Mouse (Mus musculus): Measurements from ENCODE around the gene Gm40193. TPM values are rescaled to one million over a fixed set of nuclear protein-coding genes. Genes with fewer than 3 reads are reported as not detected.

Gene Gm40193
- polyA plus RNA-seq, 1 experiment from 2014 or later, result not detected

GRCm38 (mm10) chr11:70489684-70490083 is 43.1 kb downstream of the Gm40193 start:
- Histone ChIP-seq H3K9me3 (ENCODE audit: low read length) (no peaks in the 10 kb centered on the region), H3K27ac (ENCODE audit: low read depth) (no peak overlapping the region), H3K4me2 (ENCODE audit: low read depth, low read length) (no peak overlapping the region), H3K27me3 (ENCODE audit: insufficient read depth, low read length) (no peaks in the 10 kb centered on the region), H3K4me1 (ENCODE audit: insufficient read depth) (no peaks in the 10 kb centered on the region), H3K9ac (replicated peaks) (no peak overlapping the region), H3K36me3 (replicated peaks; ENCODE audit: insufficient read depth, low read length) (no peaks in the 10 kb centered on the region), H3K4me3 (ENCODE audit: low read depth, low read length) (no peak overlapping the region)
- DNase-seq (no peak), ATAC-seq (peak; percentile 51; the same call in 1 of the 2 replicates)
- WGBS (ENCODE audit: insufficient replicate concordance), result 25% methylated on average over 6 of the region's 6 CpGs
- TF ChIP-seq EP300 (IDR thresholded peaks at IDR 0.05; ENCODE audit: low read depth) (no peak), CTCF (IDR thresholded peaks at IDR 0.05; ENCODE audit: low read depth) (no peak)

GRCm38 (mm10) chr11:70489138-70489537 is 43.6 kb downstream of the Gm40193 start:
- H3K9ac ChIP-seq (replicated peaks), result no peak overlapping the region
- peak overlapping the region; percentile 67; the same call in 1 of the 2 replicates for H3K27ac ChIP-seq (ENCODE audit: low read depth)
- no peaks in the 10 kb centered on the region for H3K36me3 ChIP-seq (replicated peaks; ENCODE audit: insufficient read depth, low read length)
- TF ChIP-seq CTCF (IDR thresholded peaks at IDR 0.05; ENCODE audit: low read depth) (no peak), EP300 (IDR thresholded peaks at IDR 0.05; ENCODE audit: low read depth) (no peak)
- DNase-seq (no peak), ATAC-seq (no peak)
- H3K4me2 ChIP-seq (ENCODE audit: low read depth, low read length), result no peak overlapping the region
- H3K9me3 ChIP-seq (ENCODE audit: low read length), result no peaks in the 10 kb centered on the region
- no peaks in the 10 kb centered on the region for H3K27me3 ChIP-seq (ENCODE audit: insufficient read depth, low read length)
- H3K4me3 ChIP-seq (ENCODE audit: low read depth, low read length), result no peak overlapping the region
- H3K4me1 ChIP-seq (ENCODE audit: insufficient read depth), result no peaks in the 10 kb centered on the region
- WGBS (ENCODE audit: insufficient replicate concordance), result 72% methylated on average over 3 of the region's 3 CpGs

DNA sequence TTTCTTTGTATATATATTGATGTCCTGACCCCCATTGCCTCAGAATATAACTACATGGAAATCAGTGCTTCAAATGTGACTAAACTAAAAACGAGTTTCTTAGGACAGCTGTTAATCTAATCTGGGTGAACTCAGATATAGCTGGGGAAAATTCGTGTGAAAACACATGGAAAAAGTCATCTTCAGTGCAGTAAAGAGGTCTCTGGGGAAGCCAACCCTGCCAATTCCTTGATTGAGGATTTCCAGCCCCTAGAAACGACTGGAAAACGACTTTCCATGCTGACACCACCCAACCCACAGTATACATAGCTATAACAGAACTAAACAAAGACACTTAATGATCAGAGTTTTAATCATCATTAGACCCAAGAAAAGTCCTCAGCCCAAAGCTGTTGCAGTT is 44.9 kb downstream of the Gm40193 start:
- Histone ChIP-seq H3K4me2 (ENCODE audit: low read depth, low read length) (no peak overlapping the region), H3K4me1 (ENCODE audit: insufficient read depth) (no peaks in the 10 kb centered on the region), H3K27me3 (ENCODE audit: insufficient read depth, low read length) (no peaks in the 10 kb centered on the region), H3K36me3 (replicated peaks; ENCODE audit: insufficient read depth, low read length) (no peaks in the 10 kb centered on the region), H3K4me3 (ENCODE audit: low read depth, low read length) (no peak overlapping the region), H3K9me3 (ENCODE audit: low read length) (no peaks in the 10 kb centered on the region), H3K27ac (ENCODE audit: low read depth) (no peak overlapping the region), H3K9ac (replicated peaks) (no peak overlapping the region)
- TF ChIP-seq CTCF (IDR thresholded peaks at IDR 0.05; ENCODE audit: low read depth), result no peak
- TF ChIP-seq EP300 (IDR thresholded peaks at IDR 0.05; ENCODE audit: low read depth), result no peak
- no peak for ATAC-seq
- DNase-seq, result no peak
- 42% methylated on average over 4 of the region's 4 CpGs for WGBS (ENCODE audit: insufficient replicate concordance)

DNA sequence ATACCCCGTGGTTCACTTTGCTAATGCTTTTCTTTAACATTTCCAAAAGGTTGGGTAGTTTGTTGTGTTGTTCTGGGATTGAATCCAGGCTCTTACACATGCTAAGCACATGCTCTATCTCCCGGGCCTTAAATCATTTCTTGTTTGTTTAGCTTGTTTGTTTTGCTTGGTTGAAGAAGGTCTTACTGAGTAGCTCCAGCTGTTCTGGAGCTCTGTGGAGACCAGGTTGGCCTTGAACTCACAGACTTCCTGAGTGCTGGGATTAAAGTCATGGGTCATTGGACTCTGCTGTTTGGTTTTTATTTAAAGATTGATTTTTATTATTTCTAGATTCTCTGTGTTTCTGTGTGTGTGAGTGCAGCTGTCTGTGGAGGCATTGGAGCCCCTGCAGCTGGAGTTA is 47.2 kb downstream of the Gm40193 start:
- ATAC-seq (no peak), DNase-seq (no peak)
- H3K4me2 ChIP-seq (ENCODE audit: low read depth, low read length), result no peak overlapping the region
- H3K4me3 ChIP-seq (ENCODE audit: low read depth, low read length), result no peak overlapping the region
- H3K36me3 ChIP-seq (replicated peaks; ENCODE audit: insufficient read depth, low read length), result no peaks in the 10 kb centered on the region
- 48% methylated on average over 2 of the region's 2 CpGs for WGBS (ENCODE audit: insufficient replicate concordance)
- H3K27me3 ChIP-seq (ENCODE audit: insufficient read depth, low read length), result no peaks in the 10 kb centered on the region
- H3K9me3 ChIP-seq (ENCODE audit: low read length), result no peaks in the 10 kb centered on the region
- no peak overlapping the region for H3K9ac ChIP-seq (replicated peaks)
- H3K4me1 ChIP-seq (ENCODE audit: insufficient read depth), result no peaks in the 10 kb centered on the region
- no peak overlapping the region for H3K27ac ChIP-seq (ENCODE audit: low read depth)
- no peak for TF ChIP-seq CTCF (IDR thresholded peaks at IDR 0.05; ENCODE audit: low read depth)
- no peak for TF ChIP-seq EP300 (IDR thresholded peaks at IDR 0.05; ENCODE audit: low read depth)

Other genes with a start within 250 kb of the Gm40193 start
- 0.08 TPM in 1 of 2 replicates, not detected in the other for gene Alox12e, start 210.3 kb downstream of the Gm40193 start, polyA plus RNA-seq (2015; fragmentation: Nextera tagmentation; extraction: Ambion mirVana)
- gene Alox15, start 180.9 kb downstream of the Gm40193 start, polyA plus RNA-seq (2015; fragmentation: Nextera tagmentation; extraction: Ambion mirVana), result 0.49 and 0.56 TPM in 2 replicates
- 6.1 and 6.4 TPM in 2 replicates for gene Pelp1, start 122.9 kb downstream of the Gm40193 start, polyA plus RNA-seq (2015; fragmentation: Nextera tagmentation; extraction: Ambion mirVana)
- gene Arrb2, start 100.3 kb downstream of the Gm40193 start, polyA plus RNA-seq (2015; fragmentation: Nextera tagmentation; extraction: Ambion mirVana), result 20.0 and 21.8 TPM in 2 replicates
- 14.3 and 15.1 TPM in 2 replicates for gene Med11, start 81.0 kb downstream of the Gm40193 start, polyA plus RNA-seq (2015; fragmentation: Nextera tagmentation; extraction: Ambion mirVana)
- 0.59 and 0.70 TPM in 2 replicates for gene Zmynd15, start 73.5 kb downstream of the Gm40193 start, polyA plus RNA-seq (2015; fragmentation: Nextera tagmentation; extraction: Ambion mirVana)
- 9.2 and 9.4 TPM in 2 replicates for gene Cxcl16, start 73.0 kb downstream of the Gm40193 start, polyA plus RNA-seq (2015; fragmentation: Nextera tagmentation; extraction: Ambion mirVana)
- gene Tm4sf5, start 27.7 kb downstream of the Gm40193 start, polyA plus RNA-seq (2015; fragmentation: Nextera tagmentation; extraction: Ambion mirVana), result 1.7 and 2.8 TPM in 2 replicates
- gene Vmo1, start 18.3 kb downstream of the Gm40193 start, polyA plus RNA-seq (2015; fragmentation: Nextera tagmentation; extraction: Ambion mirVana), result 1.0 and 1.4 TPM in 2 replicates
- gene Gltpd2, start 13.7 kb downstream of the Gm40193 start, polyA plus RNA-seq (2015; fragmentation: Nextera tagmentation; extraction: Ambion mirVana), result 28.0 and 30.8 TPM in 2 replicates
- gene Psmb6, start 7.6 kb downstream of the Gm40193 start, polyA plus RNA-seq (2015; fragmentation: Nextera tagmentation; extraction: Ambion mirVana), result 317 and 325 TPM in 2 replicates
- gene Pld2, start 7.1 kb upstream of the Gm40193 start, polyA plus RNA-seq (2015; fragmentation: Nextera tagmentation; extraction: Ambion mirVana), result 1.6 and 1.8 TPM in 2 replicates
- 3.7 and 3.9 TPM in 2 replicates for gene Mink1, start 29.9 kb upstream of the Gm40193 start, polyA plus RNA-seq (2015; fragmentation: Nextera tagmentation; extraction: Ambion mirVana)
- not detected in 2 replicates for gene 4930544D05Rik, start 82.9 kb upstream of the Gm40193 start, polyA plus RNA-seq (2015; fragmentation: Nextera tagmentation; extraction: Ambion mirVana)
- 0.19 TPM in 1 of 2 replicates, not detected in the other for gene Chrne, start 86.3 kb upstream of the Gm40193 start, polyA plus RNA-seq (2015; fragmentation: Nextera tagmentation; extraction: Ambion mirVana)
- gene Gp1ba, start 106.2 kb upstream of the Gm40193 start, polyA plus RNA-seq (2015; fragmentation: Nextera tagmentation; extraction: Ambion mirVana), result 3.5 and 4.1 TPM in 2 replicates
- gene Rnf167, start 114.3 kb upstream of the Gm40193 start, polyA plus RNA-seq (2015; fragmentation: Nextera tagmentation; extraction: Ambion mirVana), result 54.8 and 55.3 TPM in 2 replicates
- 140 and 143 TPM in 2 replicates for gene Slc25a11, start 114.5 kb upstream of the Gm40193 start, polyA plus RNA-seq (2015; fragmentation: Nextera tagmentation; extraction: Ambion mirVana)
- 918 and 940 TPM in 2 replicates for gene Pfn1, start 121.7 kb upstream of the Gm40193 start, polyA plus RNA-seq (2015; fragmentation: Nextera tagmentation; extraction: Ambion mirVana)
- 4.0 and 21.3 TPM in 2 replicates for gene Eno3, start 124.3 kb upstream of the Gm40193 start, polyA plus RNA-seq (2015; fragmentation: Nextera tagmentation; extraction: Ambion mirVana)
- 36.6 and 42.1 TPM in 2 replicates for gene Spag7, start 136.5 kb upstream of the Gm40193 start, polyA plus RNA-seq (2015; fragmentation: Nextera tagmentation; extraction: Ambion mirVana)
- 2.8 and 3.4 TPM in 2 replicates for gene Camta2, start 155.2 kb upstream of the Gm40193 start, polyA plus RNA-seq (2015; fragmentation: Nextera tagmentation; extraction: Ambion mirVana)
- 8.3 and 10.8 TPM in 2 replicates for gene Inca1, start 167.2 kb upstream of the Gm40193 start, polyA plus RNA-seq (2015; fragmentation: Nextera tagmentation; extraction: Ambion mirVana)
- gene Kif1c, start 167.6 kb upstream of the Gm40193 start, polyA plus RNA-seq (2015; fragmentation: Nextera tagmentation; extraction: Ambion mirVana), result 1.8 and 2.2 TPM in 2 replicates
- 1.9 and 2.0 TPM in 2 replicates for gene Zfp3, start 231.3 kb upstream of the Gm40193 start, polyA plus RNA-seq (2015; fragmentation: Nextera tagmentation; extraction: Ambion mirVana)

Measured in liver, postnatal 0 days (tissue).